Comparison of ENCODE assay signal across 8 mouse cellular contexts in the genomic region with DNA sequence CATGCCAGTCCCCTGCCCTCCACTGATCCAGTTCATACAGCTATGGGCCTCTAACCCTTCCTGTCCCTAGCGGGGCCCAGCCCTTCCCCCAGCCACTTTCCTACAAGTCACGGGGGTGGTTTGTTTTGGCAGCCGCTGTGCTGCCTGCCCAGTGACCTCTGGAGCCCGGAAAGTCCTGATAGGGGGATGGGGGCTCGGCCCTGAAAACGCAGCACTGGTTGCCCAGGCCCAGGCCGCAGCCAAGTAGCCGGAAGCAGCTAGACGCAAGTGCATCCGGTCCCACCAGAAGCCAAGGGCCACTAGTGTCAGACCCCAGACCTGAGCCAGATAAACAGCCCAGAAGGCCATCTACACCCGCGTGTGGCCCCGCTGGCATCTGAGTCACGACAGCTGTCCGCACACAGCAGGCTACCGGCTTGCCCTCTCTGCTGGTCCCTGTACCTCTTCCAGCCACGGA. TPM values are rescaled to one million over a fixed set of nuclear protein-coding genes. Genes with fewer than 3 reads are reported as not detected.
DNase-seq lines count a peak whose midpoint lies in the region; ATAC-seq lines count a peak whose summit lies in the region.

No protein-coding gene starts in this region.

- peak overlapping the region; percentile 78 for H3K27ac ChIP-seq in heart, embryonic 11.5 days (ENCODE audit: low read depth, low read length)
- H3K27ac ChIP-seq in forebrain, embryonic 15.5 days (replicated peaks) = no peak overlapping the region

- DNase-seq in ovary, postnatal 36 days (ENCODE audit: low spot score) = peak; percentile 71
- no peak for DNase-seq in ovary, postnatal 10 days (ENCODE audit: low spot score)
- peak; percentile 79 to 84 for DNase-seq in cerebellum, postnatal 25 days
- peak; percentile 87 for DNase-seq in kidney, postnatal 10 days
- DNase-seq in lung, postnatal 14 days = peak; percentile 34
- no peak for DNase-seq in thymus, postnatal 10 days (ENCODE audit: low spot score in 2 of 2)

- H3K27me3 ChIP-seq in heart, embryonic 11.5 days (ENCODE audit: control insufficient read depth, insufficient read depth, low read length) = no peaks in the 10 kb centered on the region; the same call in 1 of the 2 replicates
- no peaks in the 10 kb centered on the region for H3K27me3 ChIP-seq in forebrain, embryonic 15.5 days

- H3K9me3 ChIP-seq in heart, embryonic 11.5 days (replicated peaks; ENCODE audit: control insufficient read depth, low read length) = no peaks in the 10 kb centered on the region
- H3K9me3 ChIP-seq in forebrain, embryonic 15.5 days = no peaks in the 10 kb centered on the region

- H3K4me1 ChIP-seq in heart, embryonic 11.5 days (ENCODE audit: control insufficient read depth, insufficient read depth, low read length) = peaks cover 27% of the 10 kb centered on the region
- H3K4me1 ChIP-seq in forebrain, embryonic 15.5 days = no peaks in the 10 kb centered on the region

- H3K4me2 ChIP-seq in heart, embryonic 11.5 days = peak overlapping the region; percentile 45
- no peak overlapping the region for H3K4me2 ChIP-seq in forebrain, embryonic 15.5 days (replicated peaks)

- peak overlapping the region; percentile 56; the same call in 1 of the 2 replicates for H3K9ac ChIP-seq in heart, embryonic 11.5 days (ENCODE audit: low read depth, low read length)
- H3K9ac ChIP-seq in forebrain, embryonic 15.5 days (replicated peaks) = no peak overlapping the region

- WGBS in heart, embryonic 11.5 days (ENCODE audit: insufficient replicate concordance) = 11% methylated on average over 17 of the region's 17 CpGs
- 41% methylated on average over 17 of the region's 17 CpGs for WGBS in forebrain, embryonic 15.5 days

- no peaks in the 10 kb centered on the region for H3K36me3 ChIP-seq in heart, embryonic 11.5 days (ENCODE audit: control insufficient read depth, insufficient read depth, low read length)
- no peaks in the 10 kb centered on the region for H3K36me3 ChIP-seq in forebrain, embryonic 15.5 days

- peak; percentile 41 for ATAC-seq in heart, embryonic 11.5 days (replicated peaks; ENCODE audit: insufficient number of reproducible peaks, low FRiP score, low TSS enrichment)
- ATAC-seq in forebrain, embryonic 15.5 days (replicated peaks) = no peak

- H3K4me3 ChIP-seq in heart, embryonic 11.5 days (ENCODE audit: low read depth, low read length) = no peak overlapping the region
- H3K4me3 ChIP-seq in forebrain, embryonic 15.5 days = no peak overlapping the region

RNA-seq across cellular contexts. Expression of gene Hpn, which starts 0.5 kb away (rescaled TPM):
- polyA plus RNA-seq in heart, embryonic 11.5 days (2014; fragmentation: Nextera tagmentation; extraction: Ambion mirVana) = 2.7 and 3.3 TPM in 2 replicates
- 0.36 TPM in 1 of 2 replicates, not detected in the other for polyA plus RNA-seq in forebrain, embryonic 15.5 days (2015; fragmentation: Nextera tagmentation; extraction: Ambion mirVana)

RNA-seq across cellular contexts. Expression of gene Scn1b, which starts 11.2 kb away (rescaled TPM):
- 3.0 TPM in 2 replicates for polyA plus RNA-seq in heart, embryonic 11.5 days (2014; fragmentation: Nextera tagmentation; extraction: Ambion mirVana)
- polyA plus RNA-seq in forebrain, embryonic 15.5 days (2015; fragmentation: Nextera tagmentation; extraction: Ambion mirVana) = 4.3 and 4.4 TPM in 2 replicates

RNA-seq across cellular contexts. Expression of gene Fxyd3, which starts 39.1 kb away (rescaled TPM):
- 0.38 and 1.8 TPM in 2 replicates for polyA plus RNA-seq in heart, embryonic 11.5 days (2014; fragmentation: Nextera tagmentation; extraction: Ambion mirVana)
- polyA plus RNA-seq in forebrain, embryonic 15.5 days (2015; fragmentation: Nextera tagmentation; extraction: Ambion mirVana) = not detected in 2 replicates

RNA-seq across cellular contexts. Expression of gene Gramd1a, which starts 40.1 kb away (rescaled TPM):
- 49.0 and 55.9 TPM in 2 replicates for polyA plus RNA-seq in heart, embryonic 11.5 days (2014; fragmentation: Nextera tagmentation; extraction: Ambion mirVana)
- polyA plus RNA-seq in forebrain, embryonic 15.5 days (2015; fragmentation: Nextera tagmentation; extraction: Ambion mirVana) = 246 TPM in 2 replicates

RNA-seq across cellular contexts. Expression of gene Lgi4, which starts 56.5 kb away (rescaled TPM):
- polyA plus RNA-seq in heart, embryonic 11.5 days (2014; fragmentation: Nextera tagmentation; extraction: Ambion mirVana) = 0.13 and 0.34 TPM in 2 replicates
- polyA plus RNA-seq in forebrain, embryonic 15.5 days (2015; fragmentation: Nextera tagmentation; extraction: Ambion mirVana) = 0.20 and 0.26 TPM in 2 replicates

Comparison
In these comparisons a context has a peak if more than half of its experiments do, and no peak if none do; other contexts are left out.
1. DNase-seq: peak in ovary, postnatal 36 days (single experiment), cerebellum, postnatal 25 days (2 of 2), kidney, postnatal 10 days (single experiment) and lung, postnatal 14 days (single experiment); none in ovary, postnatal 10 days (single experiment) and thymus, postnatal 10 days (0 of 2).